Mouse (Mus musculus): ENCODE results near the gene Acbd5. TPM values are rescaled to one million over a fixed set of nuclear protein-coding genes. Genes with fewer than 3 reads are reported as not detected.

The Acbd5 gene
- total and polyA plus RNA-seq, 3 experiments, result 6.3 to 6.5 TPM; not detected in 1

DNA sequence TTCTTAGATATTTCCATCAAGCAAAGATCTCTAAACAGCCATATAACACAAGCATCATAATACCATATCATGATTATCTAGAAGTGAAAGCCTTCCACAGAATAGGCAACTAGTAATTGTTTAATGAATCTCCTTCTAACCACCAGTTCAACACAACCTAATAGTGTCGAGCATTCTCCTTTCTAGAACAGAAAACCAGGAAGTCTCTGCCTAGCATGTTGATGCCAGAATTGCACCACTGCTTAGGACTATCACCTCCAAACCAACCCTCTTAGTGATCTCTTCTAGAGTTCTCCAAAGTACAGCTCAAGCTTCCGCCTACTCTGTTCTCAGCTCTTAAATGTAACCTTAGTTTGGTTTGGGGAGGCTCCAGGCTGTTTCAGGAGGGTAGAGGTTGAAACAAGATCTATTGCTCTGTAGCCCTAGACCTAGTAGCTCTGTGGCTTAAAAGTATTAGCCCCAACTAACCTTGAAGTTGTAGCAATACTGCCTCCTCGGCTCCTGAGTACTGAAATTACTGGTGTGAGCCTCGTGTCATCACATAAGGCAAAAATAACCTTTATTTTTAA is 44.2 kb upstream of the Acbd5 start:
- Histone ChIP-seq H3K36me3 (ENCODE audit: control insufficient read depth in 1 of 2, insufficient read depth in 2 of 2, low read length in 2 of 2) (peaks cover 0 to 4% of the 10 kb centered on the region in 2 experiments; a peak in 2 of 4 replicates), H3K4me1 (ENCODE audit: control insufficient read depth in 1 of 2, insufficient read depth in 2 of 2, low read length in 2 of 2) (peaks cover 3 to 7% of the 10 kb centered on the region in 2 experiments; a peak in 3 of 4 replicates), H3K4me3 (ENCODE audit: control insufficient read depth in 1 of 2, insufficient read depth in 1 of 2, low read depth in 2 of 2, low read length in 2 of 2) (no peak overlapping the region), H3K27ac (ENCODE audit: control insufficient read depth, low read depth, low read length) (no peak overlapping the region), H3K79me2 (ENCODE audit: control insufficient read depth, insufficient read depth, low read length, poor library complexity) (peaks cover 33% of the 10 kb centered on the region), H3K27me3 (ENCODE audit: control insufficient read depth in 1 of 2, insufficient read depth in 2 of 2, low read length in 2 of 2) (no peaks in the 10 kb centered on the region), H3K9me3 (replicated peaks; ENCODE audit: insufficient read depth, low read length) (no peaks in the 10 kb centered on the region), H3K9ac (ENCODE audit: control insufficient read depth, low read depth, low read length, poor library complexity, severe bottlenecking) (no peak overlapping the region)
- DNase-seq (ENCODE audit: low read depth, low spot score), result no peak
- TF ChIP-seq MAX (IDR thresholded peaks at IDR 0.05; ENCODE audit: low read length), result no peak
- TF ChIP-seq KAT2A (conservative IDR thresholded peaks at IDR 0.05; ENCODE audit: low read depth, low read length), result no peak
- TF ChIP-seq ZC3H11A (IDR thresholded peaks at IDR 0.05; ENCODE audit: low read depth, low read length), result no peak
- TF ChIP-seq POLR2AphosphoS5 (IDR thresholded peaks at IDR 0.05; ENCODE audit: borderline replicate concordance, low read depth, low read length), result no peak
- TF ChIP-seq TBP (IDR thresholded peaks at IDR 0.05; ENCODE audit: low read depth, low read length), result no peak
- no peak for TF ChIP-seq SIN3A (IDR thresholded peaks at IDR 0.05; ENCODE audit: low read length)
- TF ChIP-seq GATA1 (IDR thresholded peaks at IDR 0.05; ENCODE audit: low read depth, low read length), result no peak
- no peak for TF ChIP-seq SMC3 (IDR thresholded peaks at IDR 0.05; ENCODE audit: low read depth, low read length)
- TF ChIP-seq BHLHE40 (IDR thresholded peaks at IDR 0.05; ENCODE audit: borderline replicate concordance, low read depth, low read length), result no peak
- no peak for TF ChIP-seq NELFE (IDR thresholded peaks at IDR 0.05; ENCODE audit: low read depth, low read length)

DNA sequence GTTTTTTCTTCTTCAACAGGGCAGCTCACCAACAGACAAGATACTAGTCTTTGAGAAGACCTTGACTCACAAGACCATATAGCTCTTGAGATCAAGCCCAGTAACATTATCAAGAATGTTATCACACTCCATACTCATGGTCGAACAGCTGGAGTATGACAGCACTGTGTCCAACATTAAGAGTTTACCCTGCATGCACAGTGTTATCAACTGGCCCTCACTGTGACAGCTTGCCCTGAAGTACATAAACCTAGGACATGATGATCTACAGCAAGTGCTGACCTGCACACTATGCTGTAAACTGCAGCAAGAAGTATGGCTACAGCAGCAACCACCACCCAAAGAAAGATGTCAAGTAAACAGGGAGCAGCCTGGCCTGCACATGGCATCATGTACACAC is 41.6 kb upstream of the Acbd5 start:
- Histone ChIP-seq H3K36me3 (ENCODE audit: control insufficient read depth in 1 of 2, insufficient read depth in 2 of 2, low read length in 2 of 2) (peaks cover 0 to 2% of the 10 kb centered on the region in 2 experiments; a peak in 2 of 4 replicates), H3K4me3 (ENCODE audit: control insufficient read depth in 1 of 2, insufficient read depth in 1 of 2, low read depth in 2 of 2, low read length in 2 of 2) (no peak overlapping the region)
- TF ChIP-seq MAFK (IDR thresholded peaks at IDR 0.05; ENCODE audit: borderline replicate concordance, low read depth, low read length) (no peak), ETS1 (IDR thresholded peaks at IDR 0.05; ENCODE audit: low read depth, low read length) (peak; percentile 67), MAZ (IDR thresholded peaks at IDR 0.05; ENCODE audit: low read depth, low read length) (no peak)

DNA sequence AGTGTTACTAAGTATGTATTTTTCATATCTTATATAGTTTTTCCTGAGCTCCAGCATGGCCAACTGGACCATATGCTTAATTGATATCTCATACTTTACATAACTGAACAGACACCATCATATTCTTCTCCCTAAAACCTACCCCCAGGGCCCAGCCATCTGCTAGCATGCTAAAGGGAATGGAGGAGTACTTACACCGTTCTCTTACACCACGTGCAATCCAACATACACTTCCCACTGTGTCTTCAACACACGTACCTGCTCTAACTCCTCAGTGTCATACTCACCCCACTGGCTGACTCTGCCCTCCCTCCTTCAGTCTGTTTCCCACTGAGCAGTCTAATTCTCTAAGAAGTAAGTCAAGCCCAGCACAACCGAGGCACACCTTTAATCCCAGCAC is 39.1 kb upstream of the Acbd5 start:
- no peaks in the 10 kb centered on the region for H3K9me3 ChIP-seq (replicated peaks; ENCODE audit: insufficient read depth, low read length)
- no peaks in the 10 kb centered on the region for H3K27me3 ChIP-seq (ENCODE audit: control insufficient read depth in 1 of 2, insufficient read depth in 2 of 2, low read length in 2 of 2)
- no peak for TF ChIP-seq NRF1 (IDR thresholded peaks at IDR 0.05; ENCODE audit: insufficient read depth, low read depth, low read length, poor library complexity, severe bottlenecking)
- TF ChIP-seq ELF1 (IDR thresholded peaks at IDR 0.05; ENCODE audit: low read depth, low read length), result no peak
- TF ChIP-seq USF1 (IDR thresholded peaks at IDR 0.05; ENCODE audit: low read depth, low read length), result no peak
- no peak for TF ChIP-seq BHLHE40 (IDR thresholded peaks at IDR 0.05; ENCODE audit: borderline replicate concordance, low read depth, low read length)
- no peak for TF ChIP-seq USF2 (IDR thresholded peaks at IDR 0.05; ENCODE audit: borderline replicate concordance in 1 of 2, insufficient read depth in 1 of 2, low read depth in 1 of 2, low read length in 2 of 2)
- TF ChIP-seq ZNF384 (IDR thresholded peaks at IDR 0.05; ENCODE audit: low read depth, low read length), result no peak
- TF ChIP-seq CHD2 (IDR thresholded peaks at IDR 0.05; ENCODE audit: low read length), result no peak
- no peak for TF ChIP-seq MAFK (IDR thresholded peaks at IDR 0.05; ENCODE audit: borderline replicate concordance, low read depth, low read length)
- no peak for TF ChIP-seq TAL1 (IDR thresholded peaks at IDR 0.05; ENCODE audit: low read length)
- no peak for TF ChIP-seq SMC3 (IDR thresholded peaks at IDR 0.05; ENCODE audit: low read depth, low read length)
- no peak for TF ChIP-seq NELFE (IDR thresholded peaks at IDR 0.05; ENCODE audit: low read depth, low read length)
- no peak for TF ChIP-seq POLR2AphosphoS5 (IDR thresholded peaks at IDR 0.05; ENCODE audit: borderline replicate concordance, low read depth, low read length)
- TF ChIP-seq HCFC1 (IDR thresholded peaks at IDR 0.05; ENCODE audit: low read depth, low read length), result no peak

More for the DNA sequence above, 41.6 kb upstream of the Acbd5 start:
- Histone ChIP-seq H3K79me2 (ENCODE audit: control insufficient read depth, insufficient read depth, low read length, poor library complexity) (peaks cover 41% of the 10 kb centered on the region), H3K4me1 (ENCODE audit: control insufficient read depth in 1 of 2, insufficient read depth in 2 of 2, low read length in 2 of 2) (peaks cover 3 to 7% of the 10 kb centered on the region in 2 experiments; a peak in 3 of 4 replicates), H3K27ac (ENCODE audit: control insufficient read depth, low read depth, low read length) (no peak overlapping the region), H3K9me3 (replicated peaks; ENCODE audit: insufficient read depth, low read length) (no peaks in the 10 kb centered on the region), H3K9ac (ENCODE audit: control insufficient read depth, low read depth, low read length, poor library complexity, severe bottlenecking) (no peak overlapping the region), H3K27me3 (ENCODE audit: control insufficient read depth in 1 of 2, insufficient read depth in 2 of 2, low read length in 2 of 2) (no peaks in the 10 kb centered on the region)
- DNase-seq (ENCODE audit: low read depth, low spot score), result no peak

More for the DNA sequence above, 39.1 kb upstream of the Acbd5 start:
- no peak overlapping the region for H3K9ac ChIP-seq (ENCODE audit: control insufficient read depth, low read depth, low read length, poor library complexity, severe bottlenecking)
- H3K4me3 ChIP-seq (ENCODE audit: control insufficient read depth in 1 of 2, insufficient read depth in 1 of 2, low read depth in 2 of 2, low read length in 2 of 2), result no peak overlapping the region
- DNase-seq (ENCODE audit: low read depth, low spot score), result no peak
- no peak overlapping the region for H3K27ac ChIP-seq (ENCODE audit: control insufficient read depth, low read depth, low read length)
- H3K36me3 ChIP-seq (ENCODE audit: control insufficient read depth in 1 of 2, insufficient read depth in 2 of 2, low read length in 2 of 2), result peaks cover 0 to 2% of the 10 kb centered on the region in 2 experiments; a peak in 2 of 4 replicates
- peaks cover 37% of the 10 kb centered on the region for H3K79me2 ChIP-seq (ENCODE audit: control insufficient read depth, insufficient read depth, low read length, poor library complexity)
- peaks cover 3 to 7% of the 10 kb centered on the region in 2 experiments; a peak in 3 of 4 replicates for H3K4me1 ChIP-seq (ENCODE audit: control insufficient read depth in 1 of 2, insufficient read depth in 2 of 2, low read length in 2 of 2)

All from MEL (cell line).